Mouse (Mus musculus): ENCODE measurements around the gene Smtn.

- TF ChIP-seq CTCF (IDR thresholded peaks at IDR 0.05; ENCODE audit: control insufficient read depth, insufficient read depth, low read length) = no peak
- no peak for TF ChIP-seq POLR2A (IDR thresholded peaks at IDR 0.05; ENCODE audit: borderline replicate concordance, control insufficient read depth, low read depth, low read length)
These were observed 12.6 kb downstream of the Smtn start for GRCm38 (mm10) chr11:3527766-3528165.

Data from bone marrow, adult 2 months (tissue).